Mouse (Mus musculus) megakaryocyte, embryonic 14.5 days (primary cell): ENCODE measurements around the gene Polm.

Experiments
- FLI1 ChIP-seq: IDR thresholded peaks from 2 replicates; pipeline ENCODE4 v1.6.1; 2012; ENCODE audit warnings: low read length, inconsistent platforms, mixed read lengths
- GATA1 ChIP-seq: IDR thresholded peaks from 3 replicates; pipeline ENCODE4 v1.6.1; 2012; ENCODE audit warnings: mixed read lengths, low read length, inconsistent platforms, borderline replicate concordance

GRCm38 (mm10) chr11:5796939-5797338 lies 40.9 kb downstream of the Polm start:
- TF ChIP-seq FLI1 = no peak
- no peak for TF ChIP-seq GATA1
